Mouse (Mus musculus) liver, adult 2 months (tissue): ENCODE measurements around the gene Shroom1.

ENCODE experiments used
- CTCF ChIP-seq: fragments of 200-500 bp; IDR thresholded peaks from 2 replicates; pipeline ENCODE4 v1.5.1; 2011; ENCODE audit warnings: low read depth, low read length, control low read depth
- POLR2A ChIP-seq: fragments of 200-500 bp; IDR thresholded peaks from 2 replicates; pipeline ENCODE4 v1.6.1; 2011; ENCODE audit warnings: low read length, control low read depth; ENCODE audit not compliant: insufficient read depth; ENCODE audit errors: extremely low read depth

DNA sequence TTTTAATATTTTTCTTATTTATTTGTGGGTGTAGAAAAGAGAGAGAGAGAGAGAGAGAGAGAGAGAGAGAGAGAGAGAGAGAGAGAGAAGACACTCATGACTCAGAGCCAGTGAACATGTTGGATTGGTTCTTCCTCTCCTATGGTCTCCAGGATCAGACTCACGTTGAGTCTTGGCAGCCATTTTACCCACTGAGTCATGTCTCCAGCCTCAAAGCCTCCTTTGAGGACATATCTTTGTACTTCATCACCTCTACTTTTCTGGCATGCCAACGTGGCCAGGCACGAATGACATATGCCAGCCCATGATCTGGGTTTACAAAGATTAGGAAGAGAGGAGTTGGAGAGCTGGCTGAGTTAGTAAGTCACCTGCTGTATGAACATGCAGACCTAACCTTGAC, 3.2 kb downstream of the Shroom1 start:
- TF ChIP-seq CTCF (no peak), POLR2A (no peak)
